Mouse (Mus musculus): ENCODE results near the gene Crb2.

The Crb2 gene

GRCm38 (mm10) chr2:37766027-37766761 is 9.9 kb upstream of the Crb2 start:
- DNase-seq (ENCODE audit: low spot score): peak; percentile 59

- DNase-seq (ENCODE audit: low spot score): peak; percentile 85
These were observed 8.9 kb upstream of the Crb2 start for GRCm38 (mm10) chr2:37767080-37767547.

GRCm38 (mm10) chr2:37767739-37768138 is 8.3 kb upstream of the Crb2 start:
- no peak for DNase-seq (ENCODE audit: low spot score)

GRCm38 (mm10) chr2:37768903-37769302 is 7.1 kb upstream of the Crb2 start:
- peak; percentile 74 for DNase-seq (ENCODE audit: low spot score)

- DNase-seq (ENCODE audit: low spot score): no peak
These were observed 6.3 kb upstream of the Crb2 start for GRCm38 (mm10) chr2:37769793-37770192.

GRCm38 (mm10) chr2:37771618-37772285 is 4.3 kb upstream of the Crb2 start:
- peak; percentile 98 for DNase-seq (ENCODE audit: low spot score)

DNA sequence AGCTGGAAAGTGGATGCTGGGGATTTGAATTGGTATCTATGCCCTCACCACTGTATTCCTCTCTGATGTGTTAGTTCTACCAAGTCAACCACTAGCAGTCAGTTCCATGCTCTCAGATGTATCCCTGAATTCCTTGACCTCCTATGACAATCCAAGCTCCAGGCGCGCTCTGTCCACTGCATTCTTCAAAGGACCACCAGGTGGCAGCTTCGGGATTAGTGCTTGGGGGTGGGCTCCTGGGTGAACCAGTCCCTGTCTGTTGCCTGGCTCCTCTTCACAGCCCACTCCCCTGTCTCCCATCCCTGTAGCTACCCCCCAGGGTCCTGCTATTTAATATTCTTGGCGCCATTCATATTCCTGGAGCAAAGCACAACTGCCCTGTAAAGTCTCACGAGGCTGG is 1.5 kb upstream of the Crb2 start:
- DNase-seq (ENCODE audit: low spot score): peak; percentile 93

DNA sequence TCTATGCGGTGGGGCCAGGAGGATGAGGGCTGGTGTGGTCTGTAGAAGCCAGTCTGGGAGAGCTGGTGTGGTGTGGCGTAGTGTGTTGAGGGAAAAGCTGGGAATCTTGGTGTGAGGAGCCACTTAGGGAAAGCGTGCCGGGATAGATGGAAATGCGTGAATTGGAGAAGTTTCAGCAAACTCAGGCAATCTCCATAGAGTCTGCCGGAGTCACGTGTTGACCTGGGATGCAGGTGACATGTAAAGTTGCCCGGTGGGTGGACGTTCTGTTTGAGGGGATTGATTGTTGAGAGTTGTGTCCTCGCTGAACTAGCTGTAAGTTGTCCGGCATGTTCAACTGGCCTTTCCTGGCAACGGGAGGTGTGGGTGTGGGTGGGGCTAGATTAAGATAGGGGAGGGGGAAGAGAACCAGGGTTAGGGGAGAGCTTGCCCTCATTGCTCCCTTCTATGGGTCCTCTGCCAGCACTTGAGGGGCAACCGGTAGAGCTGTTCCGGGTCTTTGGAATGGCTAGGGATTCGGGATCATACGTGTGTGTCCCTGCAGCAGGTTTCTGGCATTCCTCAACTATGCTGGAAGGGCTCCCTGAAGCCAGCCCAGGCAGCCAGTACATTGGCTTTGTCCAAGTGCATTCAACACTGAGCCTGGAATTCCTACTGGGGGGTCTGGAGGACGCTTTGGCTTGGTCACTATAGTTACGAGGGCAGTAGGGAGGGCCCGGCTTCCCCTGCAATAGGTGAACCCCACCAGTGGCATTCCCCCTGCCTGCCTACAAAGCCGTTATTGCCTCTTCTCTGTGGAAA is 762 bp downstream of the Crb2 start:
- no peak for DNase-seq (ENCODE audit: low spot score)

- DNase-seq (ENCODE audit: low spot score): no peak
These were observed 2.1 kb downstream of the Crb2 start for GRCm38 (mm10) chr2:37777958-37778720.

DNA sequence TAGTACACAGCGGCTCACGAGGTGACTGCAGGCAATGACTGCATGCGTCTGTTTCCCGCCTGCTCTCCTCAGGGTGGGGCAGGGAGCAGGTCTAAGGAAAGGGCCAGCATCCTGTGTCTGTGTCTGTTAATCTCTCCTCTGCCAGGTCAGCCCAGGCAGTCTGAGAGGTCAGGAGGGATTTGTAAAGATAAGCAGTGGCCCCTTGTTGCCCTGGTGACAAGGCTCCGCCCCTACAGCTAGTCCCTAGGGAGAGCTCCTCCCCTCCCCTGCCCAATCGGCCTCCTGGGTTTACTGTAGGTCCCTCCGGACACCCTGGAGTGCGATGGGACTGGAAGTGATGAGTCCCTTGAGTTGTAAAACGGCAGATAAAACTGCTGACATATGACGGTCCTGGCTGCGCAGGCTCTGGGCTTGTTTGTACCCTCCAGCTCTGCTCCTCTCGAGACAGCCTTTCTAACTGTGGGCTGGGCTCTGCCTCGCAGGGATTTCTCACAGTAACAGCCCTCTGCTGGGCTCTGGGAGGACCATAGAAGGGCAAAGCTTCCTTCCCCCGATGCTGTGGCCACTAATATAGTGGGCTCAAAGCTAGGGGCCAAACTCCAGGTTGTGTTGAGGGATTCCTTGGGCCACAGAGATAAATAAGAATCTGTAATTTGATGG is 4.4 kb downstream of the Crb2 start:
- DNase-seq (ENCODE audit: low spot score): peak; percentile 96

- no peak for DNase-seq (ENCODE audit: low spot score)
These were observed 5.4 kb downstream of the Crb2 start for GRCm38 (mm10) chr2:37781421-37781820.

GRCm38 (mm10) chr2:37782002-37782401 is 6.0 kb downstream of the Crb2 start:
- no peak for DNase-seq (ENCODE audit: low spot score)

- DNase-seq (ENCODE audit: low spot score): peak; percentile 86
These were observed 8.4 kb downstream of the Crb2 start for GRCm38 (mm10) chr2:37784473-37784872.

GRCm38 (mm10) chr2:37786461-37786860 is 10.4 kb downstream of the Crb2 start:
- no peak for DNase-seq (ENCODE audit: low spot score)

GRCm38 (mm10) chr2:37788176-37788962 is 12.3 kb downstream of the Crb2 start:
- no peak for DNase-seq (ENCODE audit: low spot score)

DNA sequence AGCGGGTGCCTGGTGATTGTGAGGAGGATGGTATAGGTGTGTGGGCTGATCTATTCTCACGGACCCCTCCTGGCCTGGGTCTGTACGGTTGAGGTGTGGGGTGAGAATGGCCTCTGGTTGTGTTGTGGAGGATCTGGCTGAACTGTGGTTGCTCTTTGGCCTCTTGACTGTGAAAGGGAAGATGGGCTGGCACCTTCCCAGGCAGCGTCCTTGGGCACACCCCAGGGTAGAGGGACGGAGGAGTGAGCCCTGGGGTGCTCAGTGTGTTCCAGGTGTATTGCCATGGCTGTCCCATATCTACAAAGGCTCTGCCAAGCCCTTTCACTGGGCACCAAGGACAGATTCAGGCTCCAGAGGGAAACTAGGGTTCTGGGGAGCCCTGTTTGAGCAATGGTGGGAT is 13.0 kb downstream of the Crb2 start:
- no peak for DNase-seq (ENCODE audit: low spot score)

GRCm38 (mm10) chr2:37789995-37790394 is 13.9 kb downstream of the Crb2 start:
- DNase-seq (ENCODE audit: low spot score): no peak

- no peak for DNase-seq (ENCODE audit: low spot score)
These were observed 14.7 kb downstream of the Crb2 start for GRCm38 (mm10) chr2:37790738-37791137.

DNA sequence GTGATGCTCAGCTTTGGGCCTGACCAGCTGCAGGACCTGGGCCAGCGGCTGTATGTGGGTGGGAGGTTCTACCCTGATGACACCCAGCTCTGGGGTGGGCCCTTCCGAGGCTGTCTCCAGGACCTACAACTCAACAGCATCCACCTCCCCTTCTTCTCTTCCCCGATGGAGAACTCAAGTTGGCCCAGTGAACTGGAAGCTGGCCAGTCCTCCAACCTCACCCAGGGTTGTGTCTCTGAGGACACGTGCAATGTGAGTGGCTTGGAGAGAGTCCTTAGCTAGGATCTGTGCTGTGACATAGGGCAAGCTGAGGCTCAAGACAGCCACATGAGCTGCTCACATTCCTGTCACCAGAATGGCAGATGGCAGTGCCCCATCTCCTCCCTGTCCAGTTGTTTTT is 15.3 kb downstream of the Crb2 start:
- no peak for DNase-seq (ENCODE audit: low spot score)

DNA sequence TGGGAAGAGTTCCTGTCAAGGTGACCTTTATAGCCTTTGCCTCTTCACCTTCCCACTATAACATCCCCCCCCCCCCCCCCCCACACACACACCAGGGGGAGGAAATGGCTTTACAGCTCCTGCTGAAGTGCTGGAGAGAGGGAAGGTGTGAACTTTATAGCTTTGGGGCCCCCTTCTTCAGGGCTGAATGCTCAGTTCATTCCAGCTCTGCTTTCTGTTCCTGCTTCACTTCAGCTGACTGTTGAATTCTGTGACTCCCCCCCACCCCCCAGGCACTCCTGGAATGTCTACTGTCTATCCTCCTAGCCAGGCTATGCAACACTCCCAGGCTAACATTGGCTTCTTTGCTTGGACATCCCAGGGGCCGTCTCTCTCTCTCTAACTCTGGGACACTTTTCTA is 20.0 kb downstream of the Crb2 start:
- no peak for DNase-seq (ENCODE audit: low spot score)

GRCm38 (mm10) chr2:37797046-37797445 is 21.0 kb downstream of the Crb2 start:
- no peak for DNase-seq (ENCODE audit: low spot score)

All from MN1 (cell line).